Mouse (Mus musculus): ENCODE data around the gene Nat10. TPM values are rescaled to one million over a fixed set of nuclear protein-coding genes. Genes with fewer than 3 reads are reported as not detected.

Gene Nat10
- 27.2 and 30.2 TPM in 2 replicates for polyA plus RNA-seq (2016; fragmentation: Nextera tagmentation; extraction: Ambion mirVana)

GRCm38 (mm10) chr2:103760906-103761716, at the start of gene Nat10:
TSS of gene Nat10 (minus strand) at chr2:103761270.
- no peaks in the 10 kb centered on the region for H3K9me3 ChIP-seq
- H3K9ac ChIP-seq (replicated peaks): peak within 1 kb of the TSS; percentile 59
- peak; percentile 95 for ATAC-seq (ENCODE audit: low FRiP score, low read depth)
- H3K4me2 ChIP-seq (replicated peaks): peak within 1 kb of the TSS; percentile 75
- H3K36me3 ChIP-seq: peaks cover 20% of the 10 kb centered on the region
- peak within 1 kb of the TSS; percentile 66 for H3K4me3 ChIP-seq
- peaks cover 10% of the 10 kb centered on the region for H3K4me1 ChIP-seq
- H3K27me3 ChIP-seq: no peaks in the 10 kb centered on the region
- H3K27ac ChIP-seq (replicated peaks): peak within 1 kb of the TSS; percentile 74
- WGBS: under 1% methylated on average over 47 of the region's 47 CpGs

DNA sequence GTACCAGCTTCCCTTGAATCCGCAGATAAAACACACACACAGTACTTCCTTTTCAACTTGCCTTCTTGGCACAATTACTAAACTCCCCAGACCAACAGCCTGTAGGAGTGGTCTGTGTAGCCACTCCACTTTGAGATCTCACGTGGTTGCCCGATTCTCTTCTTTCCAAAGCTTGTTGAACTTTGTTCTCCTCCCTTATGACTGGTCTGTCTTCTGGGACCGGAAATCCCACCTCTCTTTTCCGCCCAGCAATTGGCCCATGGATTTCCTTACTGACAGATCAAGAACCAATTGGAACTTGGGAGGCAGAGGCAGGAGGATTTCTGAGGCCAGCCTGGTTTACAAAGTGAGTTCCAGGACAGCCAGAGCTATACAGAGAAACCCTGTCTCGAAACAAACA, 49.3 kb upstream of the Nat10 start:
- no peak overlapping the region for H3K27ac ChIP-seq (replicated peaks)
- no peaks in the 10 kb centered on the region for H3K27me3 ChIP-seq
- no peak for ATAC-seq (ENCODE audit: low FRiP score, low read depth)
- no peak overlapping the region for H3K4me2 ChIP-seq (replicated peaks)
- H3K36me3 ChIP-seq: no peaks in the 10 kb centered on the region
- no peak overlapping the region for H3K9ac ChIP-seq (replicated peaks)
- no peaks in the 10 kb centered on the region for H3K4me1 ChIP-seq
- no peak overlapping the region for H3K4me3 ChIP-seq
- 88% methylated on average over 6 of the region's 6 CpGs for WGBS
- no peaks in the 10 kb centered on the region for H3K9me3 ChIP-seq

GRCm38 (mm10) chr2:103808466-103808865, 47.4 kb upstream of the Nat10 start:
- Histone ChIP-seq H3K4me1 (no peaks in the 10 kb centered on the region), H3K9ac (replicated peaks) (no peak overlapping the region), H3K36me3 (no peaks in the 10 kb centered on the region), H3K4me3 (no peak overlapping the region), H3K4me2 (replicated peaks) (no peak overlapping the region), H3K9me3 (no peaks in the 10 kb centered on the region), H3K27me3 (no peaks in the 10 kb centered on the region), H3K27ac (replicated peaks) (no peak overlapping the region)
- ATAC-seq (ENCODE audit: low FRiP score, low read depth): no peak

DNA sequence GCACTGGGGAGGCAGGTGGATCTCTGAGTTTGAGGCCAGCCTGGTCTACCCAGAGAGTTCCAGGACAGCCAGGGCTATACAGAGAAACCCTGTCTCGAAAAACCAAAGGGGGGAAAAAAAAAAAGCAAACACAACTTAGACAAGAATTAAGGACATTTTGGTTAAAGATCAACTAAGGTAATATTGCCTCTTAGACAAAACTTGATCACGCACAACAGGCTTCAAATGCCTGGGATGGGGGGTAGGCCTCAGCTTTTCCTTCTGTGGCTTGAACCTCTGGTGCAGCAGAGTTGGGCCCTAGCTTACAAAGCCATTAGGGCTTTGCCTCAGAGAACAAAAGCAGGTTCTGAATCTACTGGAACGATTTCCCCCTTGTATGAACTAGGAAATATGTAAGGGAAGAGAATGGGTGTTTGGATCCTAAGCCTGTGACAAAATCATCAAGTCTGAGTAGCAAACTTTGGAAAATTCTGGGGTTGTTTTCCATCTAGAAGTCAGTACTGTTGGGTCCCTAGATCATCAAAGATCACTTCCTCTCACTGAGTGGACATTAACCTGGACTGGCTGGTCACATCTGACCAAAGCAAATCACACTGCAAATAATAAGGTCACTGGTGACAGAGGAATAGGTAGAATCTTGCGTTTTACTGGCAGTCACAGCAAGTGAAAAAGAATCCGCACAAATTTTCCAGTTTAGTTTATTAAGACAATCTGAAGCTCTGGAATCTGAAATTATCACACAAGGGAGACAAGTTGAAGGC, 42.9 kb upstream of the Nat10 start:
- no peak overlapping the region for H3K4me2 ChIP-seq (replicated peaks)
- H3K36me3 ChIP-seq: no peaks in the 10 kb centered on the region
- no peaks in the 10 kb centered on the region for H3K4me1 ChIP-seq
- ATAC-seq (ENCODE audit: low FRiP score, low read depth): no peak
- no peak overlapping the region for H3K4me3 ChIP-seq
- H3K27ac ChIP-seq (replicated peaks): no peak overlapping the region
- WGBS: 82% methylated on average over 5 of the region's 5 CpGs
- H3K9me3 ChIP-seq: no peaks in the 10 kb centered on the region
- H3K27me3 ChIP-seq: no peaks in the 10 kb centered on the region
- no peak overlapping the region for H3K9ac ChIP-seq (replicated peaks)

- no peak for ATAC-seq (ENCODE audit: low FRiP score, low read depth)
- WGBS: 85% methylated on average over 1 of the region's 1 CpGs
- Histone ChIP-seq H3K36me3 (no peaks in the 10 kb centered on the region), H3K9ac (replicated peaks) (no peak overlapping the region), H3K27ac (replicated peaks) (no peak overlapping the region), H3K27me3 (no peaks in the 10 kb centered on the region), H3K9me3 (no peaks in the 10 kb centered on the region), H3K4me3 (no peak overlapping the region), H3K4me1 (0 out of 2 replicates have a peak, but pooled peaks cover 5% of the 10 kb centered on the region), H3K4me2 (replicated peaks) (no peak overlapping the region)
Measured at GRCm38 (mm10) chr2:103802422-103802821, 41.4 kb upstream of the Nat10 start.

GRCm38 (mm10) chr2:103797491-103798009, 36.5 kb upstream of the Nat10 start, which contains the start of gene Caprin1:
TSS of gene Caprin1 (minus strand) at chr2:103797649.
- Histone ChIP-seq H3K4me3 (peak within 1 kb of the TSS; percentile 92), H3K9me3 (no peaks in the 10 kb centered on the region), H3K27me3 (no peaks in the 10 kb centered on the region), H3K27ac (replicated peaks) (peak within 1 kb of the TSS; percentile 100), H3K9ac (replicated peaks) (peak within 1 kb of the TSS; percentile 98), H3K4me2 (replicated peaks) (peak within 1 kb of the TSS; percentile 63), H3K4me1 (peaks cover 21% of the 10 kb centered on the region), H3K36me3 (peaks cover 12% of the 10 kb centered on the region)
- peak; percentile 92 for ATAC-seq (ENCODE audit: low FRiP score, low read depth)
- 0% methylated on average over 32 of the region's 33 CpGs for WGBS

DNA sequence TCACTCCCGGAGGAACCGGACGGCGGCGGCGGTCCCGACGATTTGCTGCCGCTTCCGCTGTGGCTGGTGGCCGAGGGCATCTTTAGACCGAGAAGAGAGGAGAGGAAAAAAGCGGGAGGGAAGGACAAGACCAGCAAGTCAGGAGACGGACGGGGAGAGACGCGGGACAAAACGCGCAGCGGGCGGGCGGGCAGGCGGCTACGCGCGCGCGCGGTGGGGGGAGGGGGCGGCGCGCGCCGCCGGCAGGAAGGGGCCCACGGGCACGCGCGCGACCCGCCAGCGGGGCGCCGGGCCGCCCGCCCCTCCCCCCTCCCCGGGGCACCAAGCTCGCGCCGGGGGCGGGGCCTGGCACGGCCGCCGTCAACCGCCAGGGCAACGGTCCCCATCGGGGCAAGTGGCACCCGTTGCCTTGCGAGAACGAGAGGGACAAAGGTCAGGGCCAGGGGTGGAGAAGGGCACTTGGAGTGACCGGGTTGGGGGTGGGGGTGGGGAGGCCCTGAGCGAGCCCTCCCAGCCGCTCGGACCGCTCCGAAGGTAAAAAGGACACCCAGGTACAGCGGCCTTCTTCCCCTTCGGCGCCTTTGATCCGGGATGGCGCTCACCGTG, 35.9 kb upstream of the Nat10 start:
- ATAC-seq (ENCODE audit: low FRiP score, low read depth): peak; percentile 74
- under 1% methylated on average over 40 of the region's 72 CpGs for WGBS

DNA sequence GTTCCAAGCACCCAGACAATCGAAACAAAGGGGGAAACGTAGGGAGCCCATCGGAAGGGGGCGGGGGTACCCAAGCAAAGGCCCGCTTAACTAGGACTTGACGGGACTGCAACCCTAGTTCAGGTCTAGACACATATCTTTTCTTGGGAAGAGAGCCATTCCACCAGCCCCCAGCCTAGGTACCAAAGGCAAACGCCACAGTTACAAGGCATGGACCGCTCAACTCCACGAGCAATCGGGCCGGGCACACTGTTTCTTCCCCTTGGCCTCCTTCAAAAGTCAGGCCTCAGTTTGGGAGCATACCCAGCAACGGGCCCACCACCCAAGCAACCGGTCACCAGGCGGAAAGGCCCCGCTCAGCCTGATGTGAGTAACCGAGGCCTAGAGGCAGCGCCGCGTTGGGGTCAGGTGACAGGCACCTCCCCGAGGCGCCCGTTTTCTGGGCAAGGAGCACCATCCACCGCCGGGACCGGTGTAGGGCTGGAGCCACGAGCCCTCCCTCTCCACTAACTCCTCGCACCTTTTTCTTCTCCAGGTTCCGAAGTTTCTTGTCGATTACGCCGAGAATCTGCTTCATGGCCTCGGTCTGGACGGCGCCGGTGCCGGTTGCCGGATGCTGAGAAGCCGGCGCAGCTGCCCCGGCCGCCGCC, 35.3 kb upstream of the Nat10 start:
- peak overlapping the region; percentile 92 for H3K4me3 ChIP-seq
- peak; percentile 55 for ATAC-seq (ENCODE audit: low FRiP score, low read depth)
- 0% methylated on average over 42 of the region's 42 CpGs for WGBS
- H3K9me3 ChIP-seq: no peaks in the 10 kb centered on the region
- H3K4me2 ChIP-seq (replicated peaks): peak overlapping the region; percentile 63
- H3K27ac ChIP-seq (replicated peaks): peak overlapping the region; percentile 100
- H3K4me1 ChIP-seq: peaks cover 29% of the 10 kb centered on the region
- H3K36me3 ChIP-seq: peaks cover 19% of the 10 kb centered on the region
- H3K9ac ChIP-seq (replicated peaks): peak overlapping the region; percentile 98
- H3K27me3 ChIP-seq: no peaks in the 10 kb centered on the region

More for the DNA sequence above, 35.9 kb upstream of the Nat10 start:
- Histone ChIP-seq H3K36me3 (peaks cover 16% of the 10 kb centered on the region), H3K4me2 (replicated peaks) (peak overlapping the region; percentile 63), H3K4me3 (peak overlapping the region; percentile 92), H3K27ac (replicated peaks) (peak overlapping the region; percentile 100), H3K9me3 (no peaks in the 10 kb centered on the region), H3K27me3 (no peaks in the 10 kb centered on the region), H3K4me1 (peaks cover 27% of the 10 kb centered on the region), H3K9ac (replicated peaks) (peak overlapping the region; percentile 98)

DNA sequence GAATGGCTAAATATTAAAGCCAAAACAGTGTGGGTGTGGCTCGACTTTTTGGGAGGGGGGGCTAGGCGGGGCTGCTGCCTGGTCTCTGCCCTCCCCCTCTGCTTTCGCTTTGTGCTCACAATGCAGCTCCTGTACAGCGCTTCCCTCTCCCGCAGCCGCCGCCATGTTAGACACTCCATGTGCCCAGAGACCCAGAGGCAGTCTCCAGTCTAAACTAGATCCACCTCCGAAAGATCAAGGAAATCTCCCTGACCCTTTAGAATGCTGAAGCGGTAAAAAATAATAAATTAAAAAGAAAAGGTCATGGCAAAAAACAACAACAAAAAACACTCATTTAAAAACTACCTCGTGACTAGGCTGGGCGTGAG, 34.8 kb upstream of the Nat10 start:
- Histone ChIP-seq H3K9ac (replicated peaks) (peak overlapping the region; percentile 98), H3K27ac (replicated peaks) (peak overlapping the region; percentile 100), H3K9me3 (no peaks in the 10 kb centered on the region), H3K27me3 (no peaks in the 10 kb centered on the region), H3K4me3 (peak overlapping the region; percentile 92), H3K4me2 (replicated peaks) (peak overlapping the region; percentile 63), H3K36me3 (peaks cover 19% of the 10 kb centered on the region), H3K4me1 (peaks cover 33% of the 10 kb centered on the region)
- ATAC-seq (ENCODE audit: low FRiP score, low read depth): peak; percentile 63
- WGBS: under 1% methylated on average over 11 of the region's 11 CpGs

DNA sequence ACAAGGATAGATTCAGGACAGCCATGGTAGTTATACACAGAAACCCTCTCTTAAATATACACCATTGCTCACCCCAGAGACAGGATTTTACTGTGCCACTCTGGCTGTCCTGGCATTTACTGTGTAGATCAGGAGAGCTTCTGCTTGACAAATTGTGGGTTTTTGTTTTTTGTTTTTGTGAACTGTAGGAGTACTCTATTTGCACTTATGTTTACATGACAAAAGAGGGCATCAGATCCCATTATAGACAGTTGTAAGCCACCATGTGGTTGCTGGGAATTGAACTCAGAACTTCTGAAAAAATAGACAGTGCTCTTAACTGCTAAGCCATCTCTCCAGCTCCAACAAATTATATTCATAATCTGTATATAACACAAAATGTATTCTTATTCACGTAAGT, 30.9 kb upstream of the Nat10 start:
- Histone ChIP-seq H3K4me1 (peaks cover 36% of the 10 kb centered on the region), H3K4me2 (replicated peaks) (0 out of 2 replicates have a peak overlapping the region, but pooled peaks have one; percentile 2), H3K36me3 (peaks cover 24% of the 10 kb centered on the region), H3K9ac (replicated peaks) (no peak overlapping the region), H3K9me3 (no peaks in the 10 kb centered on the region), H3K4me3 (no peak overlapping the region), H3K27ac (replicated peaks) (no peak overlapping the region), H3K27me3 (no peaks in the 10 kb centered on the region)
- WGBS: 97% methylated on average over 1 of the region's 1 CpGs
- ATAC-seq (ENCODE audit: low FRiP score, low read depth): no peak

DNA sequence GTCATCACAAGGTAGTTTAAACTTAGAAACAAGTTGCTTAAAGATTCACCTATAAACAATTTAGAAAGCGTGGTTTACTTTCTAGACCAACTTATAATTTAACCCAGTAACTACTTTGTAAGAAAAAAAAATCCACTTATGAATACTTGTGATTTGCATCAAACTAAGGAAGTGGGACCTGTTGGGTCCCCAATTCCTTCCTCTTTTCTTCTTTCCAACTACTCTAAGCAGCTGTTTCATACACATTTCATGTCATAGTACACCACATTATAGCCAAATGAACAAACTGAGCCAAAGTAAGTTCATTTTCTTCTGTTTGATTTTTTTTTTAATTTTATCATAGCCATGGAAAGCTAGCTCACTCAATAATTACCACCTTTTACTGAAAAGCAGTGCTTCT, 24.7 kb upstream of the Nat10 start:
- no peak overlapping the region for H3K4me3 ChIP-seq
- no peak overlapping the region for H3K9ac ChIP-seq (replicated peaks)
- H3K4me2 ChIP-seq (replicated peaks): no peak overlapping the region
- WGBS: 92% methylated on average over 1 of the region's 1 CpGs
- H3K36me3 ChIP-seq: peaks cover 33% of the 10 kb centered on the region
- no peak for ATAC-seq (ENCODE audit: low FRiP score, low read depth)
- no peak overlapping the region for H3K27ac ChIP-seq (replicated peaks)
- H3K4me1 ChIP-seq: peaks cover 8% of the 10 kb centered on the region
- H3K9me3 ChIP-seq: no peaks in the 10 kb centered on the region
- no peaks in the 10 kb centered on the region for H3K27me3 ChIP-seq

All from midbrain, embryonic 12.5 days (tissue).